Mouse (Mus musculus) forebrain, embryonic 14.5 days (tissue): ENCODE data around the gene Ppif. TPM values are rescaled to one million over a fixed set of nuclear protein-coding genes. Genes with fewer than 3 reads are reported as not detected.

Source experiments
- ATAC-seq: fragments of 200-750 bp; cut with Nextera tagmentation; 2 replicates; pipeline ENCODE4 v1.8.0; 2017; ENCODE audit warnings: mild to moderate bottlenecking, moderate library complexity
- DNase-seq: peaks from one replicate; pipeline ENCODE4 v3.0.0-alpha.2; 2015; ENCODE audit warnings: low spot score
- H3K27ac ChIP-seq: fragments of 300-500 bp; sonication (generic); 2 replicates; pipeline ENCODE4 v1.5.1; 2014; ENCODE audit warnings: low read depth, mild to moderate bottlenecking, control low read depth, low read length, moderate library complexity
- H3K27me3 ChIP-seq: fragments of 300-500 bp; sonication (generic); replicated peaks from 2 replicates; pipeline ENCODE4 v1.6.1; 2014; ENCODE audit warnings: low read length, control low read depth, mixed read lengths; ENCODE audit not compliant: control insufficient read depth, insufficient read depth
- H3K36me3 ChIP-seq: fragments of 300-500 bp; sonication (generic); 2 replicates; pipeline ENCODE4 v1.6.1; 2014; ENCODE audit warnings: low read length, control low read depth; ENCODE audit not compliant: control insufficient read depth, insufficient read depth
- H3K4me1 ChIP-seq: fragments of 300-500 bp; sonication (generic); 2 replicates; pipeline ENCODE4 v1.6.1; 2014; ENCODE audit warnings: antibody characterized with exemption, low read length, control low read depth; ENCODE audit not compliant: control insufficient read depth, insufficient read depth
- H3K4me2 ChIP-seq: fragments of 300-500 bp; sonication (generic); 2 replicates; pipeline ENCODE4 v1.6.1; 2014; ENCODE audit warnings: mild to moderate bottlenecking, control low read depth, low read length
- H3K4me3 ChIP-seq: fragments of 300-500 bp; sonication (generic); 2 replicates; pipeline ENCODE4 v1.5.1; 2014; ENCODE audit warnings: low read depth, low read length, control low read depth
- H3K9ac ChIP-seq: fragments of 300-500 bp; sonication (generic); 2 replicates; pipeline ENCODE4 v1.6.1; 2014; ENCODE audit warnings: mild to moderate bottlenecking, low read length, control low read depth, moderate library complexity
- H3K9me3 ChIP-seq: fragments of 300-500 bp; sonication (generic); replicated peaks from 2 replicates; pipeline ENCODE4 v1.6.1; 2016; ENCODE audit warnings: low read length, control low read depth, mixed read lengths; ENCODE audit not compliant: control insufficient read depth
- WGBS: fragments of 180-500 bp; shearing (Covaris S2); extraction: QIAGEN DNeasy Blood & Tissue Kit; methylation state at CpG from one replicate; pipeline ENCODE4 v1.1.7; 2014; 5-methylcytosine and 5-hydroxymethylcytosine counted together
- polyA plus RNA-seq: library from polyadenylated mRNA; unstranded; fragments of >200 nt; fragmentation: Nextera tagmentation; extraction: Ambion mirVana; gene quantifications from 2 replicates; pipeline ENCODE4 v1.2.1, GENCODE M21; 2014

The Ppif gene
- polyA plus RNA-seq, 1 experiment from 2014 or later: 28.2 TPM

- 83% methylated on average over 10 of the region's 10 CpGs for WGBS
- H3K27ac ChIP-seq: no peak overlapping the region
- no peaks in the 10 kb centered on the region for H3K36me3 ChIP-seq
- no peaks in the 10 kb centered on the region for H3K27me3 ChIP-seq
- ATAC-seq (no peak), DNase-seq (no peak)
- H3K9me3 ChIP-seq: no peaks in the 10 kb centered on the region
- H3K4me1 ChIP-seq: no peaks in the 10 kb centered on the region
- H3K4me2 ChIP-seq: no peak overlapping the region
- H3K9ac ChIP-seq: no peak overlapping the region
- no peak overlapping the region for H3K4me3 ChIP-seq
Observed at GRCm38 (mm10) chr14:25686983-25687901, 6.7 kb upstream of the Ppif start.

- 66% methylated on average over 6 of the region's 6 CpGs for WGBS
- no peaks in the 10 kb centered on the region for H3K9me3 ChIP-seq
- ATAC-seq (peak; percentile 54), DNase-seq (no peak)
- peaks cover 23% of the 10 kb centered on the region for H3K36me3 ChIP-seq
- H3K27me3 ChIP-seq: no peaks in the 10 kb centered on the region
- peak overlapping the region; percentile 98 for H3K4me2 ChIP-seq
- H3K9ac ChIP-seq: peak overlapping the region; percentile 40
- no peak overlapping the region for H3K27ac ChIP-seq
- H3K4me3 ChIP-seq: peak overlapping the region; percentile 88; the same call in 1 of the 2 replicates
- H3K4me1 ChIP-seq: peaks cover 12% of the 10 kb centered on the region
Observed at GRCm38 (mm10) chr14:25693271-25693887, 575 bp upstream of the Ppif start.

- Histone ChIP-seq H3K4me1 (peaks cover 12% of the 10 kb centered on the region), H3K4me3 (peak overlapping the region; percentile 88), H3K9ac (peak overlapping the region; percentile 83), H3K27ac (no peak overlapping the region), H3K36me3 (peaks cover 34% of the 10 kb centered on the region), H3K27me3 (no peaks in the 10 kb centered on the region), H3K4me2 (peak overlapping the region; percentile 98), H3K9me3 (no peaks in the 10 kb centered on the region)
- DNase-seq (no peak), ATAC-seq (peak; percentile 6; the same call in 1 of the 2 replicates)
- 0% methylated on average over 10 of the region's 10 CpGs for WGBS
Observed at GRCm38 (mm10) chr14:25694569-25694897, 579 bp downstream of the Ppif start.

GRCm38 (mm10) chr14:25695059-25695458, 1.1 kb downstream of the Ppif start:
- no peak for ATAC-seq

GRCm38 (mm10) chr14:25696356-25696755, 2.4 kb downstream of the Ppif start:
- no peaks in the 10 kb centered on the region for H3K9me3 ChIP-seq
- H3K27ac ChIP-seq: no peak overlapping the region
- 60% methylated on average over 2 of the region's 2 CpGs for WGBS
- peaks cover 12% of the 10 kb centered on the region for H3K4me1 ChIP-seq
- peaks cover 43% of the 10 kb centered on the region for H3K36me3 ChIP-seq
- no peak overlapping the region for H3K4me3 ChIP-seq
- H3K9ac ChIP-seq: no peak overlapping the region
- no peaks in the 10 kb centered on the region for H3K27me3 ChIP-seq
- ATAC-seq (no peak), DNase-seq (no peak)
- no peak overlapping the region for H3K4me2 ChIP-seq

More at GRCm38 (mm10) chr14:25695059-25695458, 1.1 kb downstream of the Ppif start:
- Histone ChIP-seq H3K4me2 (peak overlapping the region; percentile 98), H3K9ac (peak overlapping the region; percentile 83), H3K36me3 (peaks cover 39% of the 10 kb centered on the region), H3K9me3 (no peaks in the 10 kb centered on the region), H3K27ac (no peak overlapping the region), H3K4me3 (peak overlapping the region; percentile 88; the same call in 1 of the 2 replicates), H3K27me3 (no peaks in the 10 kb centered on the region), H3K4me1 (peaks cover 12% of the 10 kb centered on the region)
- WGBS: 69% methylated on average over 6 of the region's 6 CpGs
- no peak for DNase-seq

- Histone ChIP-seq H3K9ac (no peak overlapping the region), H3K27me3 (no peaks in the 10 kb centered on the region), H3K36me3 (peaks cover 34% of the 10 kb centered on the region), H3K4me1 (no peaks in the 10 kb centered on the region), H3K9me3 (no peaks in the 10 kb centered on the region), H3K27ac (no peak overlapping the region), H3K4me3 (no peak overlapping the region), H3K4me2 (no peak overlapping the region)
- DNase-seq (peak; percentile 77), ATAC-seq (no peak)
Observed at GRCm38 (mm10) chr14:25701986-25702385, 8.0 kb downstream of the Ppif start.

- no peak overlapping the region; the same call in 1 of the 2 replicates for H3K9ac ChIP-seq
- WGBS: 77% methylated on average over 5 of the region's 5 CpGs
- 0 out of 2 replicates have a peak, but pooled peaks cover 3% of the 10 kb centered on the region for H3K4me1 ChIP-seq
- no peak overlapping the region; the same call in 1 of the 2 replicates for H3K27ac ChIP-seq
- ATAC-seq (no peak), DNase-seq (peak; percentile 68)
- no peaks in the 10 kb centered on the region for H3K36me3 ChIP-seq
- H3K4me3 ChIP-seq: no peak overlapping the region
- no peaks in the 10 kb centered on the region for H3K9me3 ChIP-seq
- no peak overlapping the region for H3K4me2 ChIP-seq
- H3K27me3 ChIP-seq: no peaks in the 10 kb centered on the region
Observed at GRCm38 (mm10) chr14:25707691-25708181, 13.8 kb downstream of the Ppif start.

GRCm38 (mm10) chr14:25708451-25708850, 14.5 kb downstream of the Ppif start:
- DNase-seq (no peak), ATAC-seq (no peak)
- Histone ChIP-seq H3K4me1 (0 out of 2 replicates have a peak, but pooled peaks cover 3% of the 10 kb centered on the region), H3K27ac (no peak overlapping the region), H3K9me3 (no peaks in the 10 kb centered on the region), H3K27me3 (no peaks in the 10 kb centered on the region), H3K36me3 (no peaks in the 10 kb centered on the region), H3K4me2 (no peak overlapping the region), H3K9ac (no peak overlapping the region), H3K4me3 (no peak overlapping the region)
- 75% methylated on average over 4 of the region's 4 CpGs for WGBS
